In genomic region chr2:101828057-101828643, GRCm38 (mm10) we compare ENCODE assay signal across 9 mouse cellular contexts. TPM values are rescaled to one million over a fixed set of nuclear protein-coding genes. Genes with fewer than 3 reads are reported as not detected.
DNase-seq lines count a peak whose midpoint lies in the region; ATAC-seq and TF ChIP-seq lines count a peak whose summit lies in the region.
"Had no signal": no experiment of that assay in that cellular context is flagged by ENCODE, and none has a peak within 500 bp of the region (broad histone marks: within the 10 kb centered on the region; RNA-seq: fewer than 3 reads in every experiment).

No protein-coding gene starts in this region.

- intact Hi-C loops in left cerebral cortex, postnatal 25 days (cut with DNase I) = loop anchor here (5.0 kb wide), 1 partner anchor 121 kb away; no protein-coding TSS in a partner anchor

- no peak overlapping the region for H3K4me2 ChIP-seq in liver, embryonic 15.5 days
- H3K4me2 ChIP-seq: liver, embryonic 13.5 days had no signal

- no peaks in the 10 kb centered on the region for H3K9me3 ChIP-seq in liver, embryonic 15.5 days (replicated peaks)
- H3K9me3 ChIP-seq: liver, embryonic 13.5 days had no signal

- no peak for TF ChIP-seq POLR2A in embryonic fibroblast, embryonic 13.5 days (IDR thresholded peaks at IDR 0.05; ENCODE audit: low read depth, low read length)

- TF ChIP-seq CTCF in embryonic fibroblast, embryonic 13.5 days (IDR thresholded peaks at IDR 0.05; ENCODE audit: borderline replicate concordance, insufficient read depth, low read length) = no peak

- peak; percentile 69 for DNase-seq in embryo, embryonic 10 days (ENCODE audit: low spot score)
- no peak for DNase-seq in embryo, embryonic 9.5 days (ENCODE audit: extremely low spot score)
- DNase-seq in liver = no peak
- peak; percentile 76 for DNase-seq in retina, embryonic 14.5 days (ENCODE audit: low spot score)
- DNase-seq in left cerebral cortex, postnatal 25 days (ENCODE audit: low spot score in 2 of 2) = no peak
- no peak for DNase-seq in ovary, postnatal 36 days (ENCODE audit: low spot score)
- DNase-seq: liver, embryonic 13.5 days had no signal

- no peaks in the 10 kb centered on the region for H3K27me3 ChIP-seq in liver, embryonic 15.5 days
- H3K27me3 ChIP-seq: liver, embryonic 13.5 days had no signal

- H3K36me3 ChIP-seq in liver, embryonic 15.5 days (replicated peaks) = no peaks in the 10 kb centered on the region
- H3K36me3 ChIP-seq: liver, embryonic 13.5 days had no signal

- no peak for ATAC-seq in liver, embryonic 15.5 days (ENCODE audit: insufficient read depth)

- WGBS in liver, embryonic 15.5 days (ENCODE audit: insufficient replicate concordance) = 46% methylated on average over 5 of the region's 5 CpGs

- H3K4me1 ChIP-seq in liver, embryonic 15.5 days (replicated peaks) = peaks cover 4% of the 10 kb centered on the region
- H3K4me1 ChIP-seq in embryonic fibroblast, embryonic 13.5 days (ENCODE audit: control insufficient read depth, insufficient read depth, low read length) = peaks cover 23% of the 10 kb centered on the region

- no peak overlapping the region for H3K4me3 ChIP-seq in liver, embryonic 15.5 days (replicated peaks)
- no peak overlapping the region for H3K4me3 ChIP-seq in embryonic fibroblast, embryonic 13.5 days (ENCODE audit: insufficient read depth, low read length)
- H3K4me3 ChIP-seq: liver, embryonic 13.5 days had no signal

- H3K9ac ChIP-seq in liver, embryonic 15.5 days = no peak overlapping the region
- H3K9ac ChIP-seq: liver, embryonic 13.5 days had no signal

- 0 out of 2 replicates have a peak overlapping the region, but pooled peaks have one; percentile 33 for H3K27ac ChIP-seq in liver, embryonic 15.5 days (replicated peaks)
- H3K27ac ChIP-seq in embryonic fibroblast, embryonic 13.5 days (ENCODE audit: insufficient read depth, low read length) = 0 out of 2 replicates have a peak overlapping the region, but pooled peaks have one; percentile 54
- H3K27ac ChIP-seq: liver, embryonic 13.5 days had no signal

RNA-seq across cellular contexts. Expression of gene Prr5l, which starts 54.7 kb away (rescaled TPM):
- polyA plus RNA-seq in liver, embryonic 15.5 days (2015; fragmentation: Nextera tagmentation; extraction: Ambion mirVana) = 3.9 and 4.7 TPM in 2 replicates
- 3.9 and 4.5 TPM in 2 replicates for polyA plus RNA-seq in embryonic fibroblast, embryonic 13.5 days (2011; ENCODE audit: insufficient read length, low read depth, missing spikeins)
- total RNA-seq in left cerebral cortex, postnatal 25 days (2021) = 1 to 10 TPM; 7.7 to 7.8 TPM

RNA-seq across cellular contexts. Expression of gene Commd9, which starts 57.9 kb away (rescaled TPM):
- 23.4 and 23.7 TPM in 2 replicates for polyA plus RNA-seq in liver, embryonic 15.5 days (2015; fragmentation: Nextera tagmentation; extraction: Ambion mirVana)
- 46.0 and 56.0 TPM in 2 replicates for polyA plus RNA-seq in embryonic fibroblast, embryonic 13.5 days (2011; ENCODE audit: insufficient read length, low read depth, missing spikeins)
- total RNA-seq in left cerebral cortex, postnatal 25 days (2021) = 10 to 100 TPM; 33.9 to 38.1 TPM

Comparison
In these comparisons a context has a peak if more than half of its experiments do, and no peak if none do; other contexts are left out.
1. DNase-seq: peak in embryo, embryonic 10 days (single experiment) and retina, embryonic 14.5 days (single experiment); none in embryo, embryonic 9.5 days (single experiment), liver (single experiment), left cerebral cortex, postnatal 25 days (0 of 2) and ovary, postnatal 36 days (single experiment).